Mouse (Mus musculus) kidney, embryonic 14.5 days (tissue): ENCODE results near the gene Elmo1. TPM values are rescaled to one million over a fixed set of nuclear protein-coding genes. Genes with fewer than 3 reads are reported as not detected.

ENCODE experiments used
- ATAC-seq: fragments of 200-750 bp; cut with Nextera tagmentation; 2 replicates; pipeline ENCODE4 v1.8.0; 2017; ENCODE audit warnings: moderate number of reproducible peaks, mild to moderate bottlenecking, moderate TSS enrichment, moderate library complexity; ENCODE audit not compliant: low FRiP score, low TSS enrichment
- H3K27ac ChIP-seq: fragments of 300-500 bp; sonication (generic); 2 replicates; pipeline ENCODE4 v1.5.1; 2014; ENCODE audit warnings: low read depth, mild to moderate bottlenecking, low read length, moderate library complexity, mixed read lengths
- H3K27me3 ChIP-seq: fragments of 300-500 bp; sonication (generic); 2 replicates; pipeline ENCODE4 v1.6.1; 2014; ENCODE audit warnings: mild to moderate bottlenecking, low read length; ENCODE audit not compliant: control insufficient read depth, insufficient read depth
- H3K36me3 ChIP-seq: fragments of 300-500 bp; sonication (generic); 2 replicates; pipeline ENCODE4 v1.6.1; 2014; ENCODE audit warnings: low read length, mixed read lengths; ENCODE audit not compliant: control insufficient read depth, insufficient read depth
- H3K4me1 ChIP-seq: fragments of 300-500 bp; sonication (generic); 2 replicates; pipeline ENCODE4 v1.6.1; 2014; ENCODE audit warnings: low read length, mixed read lengths; ENCODE audit not compliant: control insufficient read depth, insufficient read depth
- H3K4me2 ChIP-seq: fragments of 300-500 bp; sonication (generic); replicated peaks from 2 replicates; pipeline ENCODE4 v1.6.1; 2014; ENCODE audit warnings: low read depth, mild to moderate bottlenecking, low read length
- H3K4me3 ChIP-seq: fragments of 300-500 bp; sonication (generic); 2 replicates; pipeline ENCODE4 v1.5.1; 2014; ENCODE audit warnings: mild to moderate bottlenecking, low read length
- H3K9ac ChIP-seq: fragments of 300-500 bp; sonication (generic); 2 replicates; pipeline ENCODE4 v1.6.1; 2014; ENCODE audit warnings: low read depth, mild to moderate bottlenecking, low read length, moderate library complexity
- H3K9me3 ChIP-seq: fragments of 300-500 bp; sonication (generic); 2 replicates; pipeline ENCODE4 v1.6.1; 2016; ENCODE audit warnings: low read length; ENCODE audit not compliant: control insufficient read depth
- WGBS: fragments of 180-500 bp; shearing (Covaris S2); extraction: QIAGEN DNeasy Blood & Tissue Kit; methylation state at CpG from one replicate; pipeline ENCODE4 v1.1.7; 2014; 5-methylcytosine and 5-hydroxymethylcytosine counted together
- polyA plus RNA-seq: library from polyadenylated mRNA; unstranded; fragments of >200 nt; fragmentation: Nextera tagmentation; extraction: Ambion mirVana; gene quantifications from 2 replicates; pipeline ENCODE4 v1.2.1, GENCODE M21; 2014

Elmo1 gene
- polyA plus RNA-seq, 1 experiment from 2014 or later: 15.4 TPM

GRCm38 (mm10) chr13:20311612-20312011, 221.2 kb downstream of the Elmo1 start:
- Histone ChIP-seq H3K27me3 (no peaks in the 10 kb centered on the region), H3K4me3 (no peak overlapping the region), H3K9me3 (no peaks in the 10 kb centered on the region), H3K36me3 (no peaks in the 10 kb centered on the region), H3K4me2 (no peak overlapping the region), H3K27ac (no peak overlapping the region), H3K9ac (no peak overlapping the region), H3K4me1 (no peaks in the 10 kb centered on the region)
- WGBS: 20% methylated on average over 3 of the region's 3 CpGs
- peak; percentile 71; the same call in 1 of the 2 replicates for ATAC-seq

DNA sequence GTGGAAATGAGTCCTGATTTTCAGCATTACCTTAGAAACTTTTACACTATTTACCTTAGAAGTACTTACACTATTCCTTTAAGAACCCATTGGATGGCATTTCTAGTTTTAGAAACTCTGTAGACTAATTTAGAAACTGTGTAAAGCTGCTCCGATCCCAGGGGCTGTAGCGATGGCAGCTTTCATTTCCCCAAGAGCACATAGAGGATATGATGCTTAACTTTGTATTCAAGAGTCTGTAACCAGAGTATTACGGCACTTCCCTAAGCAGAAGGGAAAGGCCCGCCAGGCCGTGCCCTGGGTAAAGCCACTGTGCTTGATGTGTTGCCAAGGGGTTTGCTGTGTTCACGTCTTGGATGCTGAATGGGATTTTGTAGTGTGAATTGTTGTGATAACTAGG, 222.9 kb downstream of the Elmo1 start:
- Histone ChIP-seq H3K9me3 (no peaks in the 10 kb centered on the region), H3K4me2 (no peak overlapping the region), H3K27ac (no peak overlapping the region), H3K4me1 (no peaks in the 10 kb centered on the region), H3K27me3 (no peaks in the 10 kb centered on the region), H3K36me3 (no peaks in the 10 kb centered on the region), H3K9ac (no peak overlapping the region), H3K4me3 (no peak overlapping the region)
- WGBS: 93% methylated on average over 6 of the region's 6 CpGs
- ATAC-seq: no peak

DNA sequence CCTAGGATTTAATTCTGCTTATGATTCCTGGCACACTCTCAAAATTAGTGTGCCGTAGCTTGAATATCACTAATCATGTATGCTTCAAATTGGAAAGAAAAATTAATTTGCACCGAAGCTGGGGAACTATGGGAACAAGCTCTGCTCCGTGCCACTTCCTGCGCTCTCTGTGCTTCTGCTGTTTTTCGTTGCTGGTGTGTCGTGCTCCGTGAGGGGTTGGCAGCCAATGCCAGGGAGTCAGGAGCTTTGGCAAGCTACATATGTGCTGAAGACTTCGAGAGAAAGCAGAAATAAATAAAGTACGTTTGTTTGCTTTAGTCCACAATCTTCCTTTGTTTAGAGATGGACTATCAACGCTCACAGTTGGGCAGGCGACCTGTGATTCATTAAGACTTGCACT, 225.7 kb downstream of the Elmo1 start:
- Histone ChIP-seq H3K4me3 (no peak overlapping the region), H3K9ac (no peak overlapping the region)
- WGBS: 85% methylated on average over 11 of the region's 11 CpGs

GRCm38 (mm10) chr13:20318615-20319219, 228.3 kb downstream of the Elmo1 start:
- Histone ChIP-seq H3K4me1 (no peaks in the 10 kb centered on the region), H3K36me3 (no peaks in the 10 kb centered on the region), H3K9me3 (no peaks in the 10 kb centered on the region), H3K4me3 (no peak overlapping the region), H3K4me2 (no peak overlapping the region), H3K27me3 (no peaks in the 10 kb centered on the region), H3K9ac (no peak overlapping the region), H3K27ac (no peak overlapping the region)
- ATAC-seq: no peak
- 84% methylated on average over 3 of the region's 3 CpGs for WGBS

More for the DNA sequence above, 225.7 kb downstream of the Elmo1 start:
- Histone ChIP-seq H3K9me3 (no peaks in the 10 kb centered on the region), H3K4me2 (no peak overlapping the region), H3K27ac (no peak overlapping the region), H3K36me3 (no peaks in the 10 kb centered on the region), H3K27me3 (no peaks in the 10 kb centered on the region), H3K4me1 (no peaks in the 10 kb centered on the region)
- no peak for ATAC-seq

GRCm38 (mm10) chr13:20320232-20320631, 229.8 kb downstream of the Elmo1 start:
- ATAC-seq: no peak
- H3K9me3 ChIP-seq: no peaks in the 10 kb centered on the region
- no peak overlapping the region for H3K4me2 ChIP-seq
- H3K4me1 ChIP-seq: no peaks in the 10 kb centered on the region
- H3K27me3 ChIP-seq: no peaks in the 10 kb centered on the region
- H3K9ac ChIP-seq: no peak overlapping the region
- H3K36me3 ChIP-seq: no peaks in the 10 kb centered on the region
- WGBS: 87% methylated on average over 5 of the region's 5 CpGs
- H3K4me3 ChIP-seq: no peak overlapping the region
- no peak overlapping the region for H3K27ac ChIP-seq

- Histone ChIP-seq H3K27ac (no peak overlapping the region), H3K4me2 (no peak overlapping the region), H3K9me3 (no peaks in the 10 kb centered on the region), H3K4me1 (no peaks in the 10 kb centered on the region), H3K36me3 (no peaks in the 10 kb centered on the region), H3K4me3 (no peak overlapping the region), H3K27me3 (no peaks in the 10 kb centered on the region), H3K9ac (no peak overlapping the region)
- WGBS: 85% methylated on average over 4 of the region's 4 CpGs
- ATAC-seq: no peak
Observed at GRCm38 (mm10) chr13:20323478-20323877, 233.1 kb downstream of the Elmo1 start.

GRCm38 (mm10) chr13:20327064-20327463, 236.7 kb downstream of the Elmo1 start:
- Histone ChIP-seq H3K27ac (no peak overlapping the region), H3K4me1 (no peaks in the 10 kb centered on the region), H3K27me3 (no peaks in the 10 kb centered on the region), H3K9ac (no peak overlapping the region), H3K36me3 (no peaks in the 10 kb centered on the region), H3K4me3 (no peak overlapping the region), H3K9me3 (no peaks in the 10 kb centered on the region), H3K4me2 (no peak overlapping the region)
- no peak for ATAC-seq
- WGBS: 89% methylated on average over 4 of the region's 4 CpGs

DNA sequence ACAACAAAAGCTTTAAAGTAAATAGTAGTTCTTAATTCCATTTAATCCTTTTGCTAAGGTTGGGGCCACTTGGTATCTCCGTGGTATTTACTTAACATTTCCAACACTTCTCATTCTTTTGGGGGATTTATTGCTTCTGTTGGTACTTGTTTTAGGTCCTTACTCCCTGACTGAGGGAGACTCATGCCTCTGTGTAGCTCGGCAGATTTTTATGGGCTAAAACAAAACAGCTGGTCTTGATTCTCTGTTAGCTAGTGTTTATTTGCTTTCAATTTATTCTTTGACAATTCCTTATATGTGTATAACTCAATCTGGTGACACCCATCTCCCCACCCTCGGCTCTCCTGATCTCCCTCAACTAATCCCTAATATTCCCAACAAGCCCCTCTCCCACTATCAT, 237.6 kb downstream of the Elmo1 start:
- Histone ChIP-seq H3K27ac (no peak overlapping the region), H3K9me3 (no peaks in the 10 kb centered on the region), H3K27me3 (no peaks in the 10 kb centered on the region), H3K4me3 (no peak overlapping the region), H3K36me3 (no peaks in the 10 kb centered on the region), H3K4me1 (no peaks in the 10 kb centered on the region), H3K4me2 (no peak overlapping the region), H3K9ac (no peak overlapping the region)
- ATAC-seq: no peak
- WGBS: 42% methylated on average over 3 of the region's 3 CpGs

DNA sequence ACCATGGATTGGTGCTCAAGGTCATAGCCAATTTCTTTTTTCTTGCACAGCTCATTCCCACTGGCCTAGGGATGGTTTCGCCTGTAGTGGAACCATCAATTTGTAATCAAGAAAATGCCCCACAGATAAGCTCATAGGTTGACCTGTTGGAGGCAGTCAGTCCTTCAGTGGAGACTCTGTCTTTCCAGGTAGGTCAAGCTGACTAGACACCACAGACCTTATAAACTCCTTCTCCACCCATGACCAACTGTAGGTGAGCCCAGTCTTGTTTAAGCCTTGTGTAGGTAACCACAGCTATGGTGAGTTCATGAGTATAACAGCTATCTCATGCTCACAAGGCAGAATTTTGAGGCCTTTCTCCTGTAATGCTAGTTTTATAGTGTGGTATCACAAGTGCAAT, 238.3 kb downstream of the Elmo1 start:
- WGBS: 91% methylated on average over 1 of the region's 1 CpGs

More for the DNA sequence above, 238.3 kb downstream of the Elmo1 start:
- no peak for ATAC-seq
- no peaks in the 10 kb centered on the region for H3K4me1 ChIP-seq
- no peak overlapping the region for H3K27ac ChIP-seq
- no peak overlapping the region for H3K4me2 ChIP-seq
- H3K4me3 ChIP-seq: no peak overlapping the region
- no peak overlapping the region for H3K9ac ChIP-seq
- no peaks in the 10 kb centered on the region for H3K9me3 ChIP-seq
- no peaks in the 10 kb centered on the region for H3K27me3 ChIP-seq
- no peaks in the 10 kb centered on the region for H3K36me3 ChIP-seq
